Mouse (Mus musculus) cerebellum, adult 18-20 months (tissue): Measurements from ENCODE around the gene Slc28a3.

Experiments
- DNase-seq, 2 experiments: peaks; one replicate each; pipeline ENCODE4 v3.0.0; 2021

The Slc28a3 gene

GRCm38 (mm10) chr13:58521331-58522030, 89.2 kb downstream of the Slc28a3 start:
- DNase-seq = no peak

GRCm38 (mm10) chr13:58520580-58521330, 89.9 kb downstream of the Slc28a3 start:
- no peak for DNase-seq

DNA sequence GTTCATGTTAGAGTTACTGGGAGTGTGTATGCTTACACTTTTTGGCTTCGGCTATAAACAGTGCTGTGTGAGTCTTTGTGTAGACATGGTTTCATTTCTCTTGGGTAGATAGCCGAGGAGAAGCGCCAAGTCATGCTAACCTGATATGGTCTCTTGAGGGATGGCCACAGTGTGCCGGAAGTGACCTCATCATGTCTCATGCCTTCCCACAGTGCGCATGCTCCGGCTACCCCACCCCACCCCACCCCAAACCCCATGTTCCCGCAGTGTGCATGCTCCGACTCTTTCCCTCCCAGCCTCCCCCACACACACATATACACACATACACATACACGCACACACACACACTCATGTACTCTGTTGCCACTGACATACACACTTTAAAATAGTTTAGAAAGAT, 90.6 kb downstream of the Slc28a3 start:
- DNase-seq = no peak

GRCm38 (mm10) chr13:58516277-58516676, 94.4 kb downstream of the Slc28a3 start:
- no peak for DNase-seq

GRCm38 (mm10) chr13:58515635-58516034, 95.0 kb downstream of the Slc28a3 start:
- DNase-seq = no peak

- DNase-seq = peak in 1 of 2 experiments; percentile 9
Observed at GRCm38 (mm10) chr13:58514147-58514727, 96.4 kb downstream of the Slc28a3 start.

DNA sequence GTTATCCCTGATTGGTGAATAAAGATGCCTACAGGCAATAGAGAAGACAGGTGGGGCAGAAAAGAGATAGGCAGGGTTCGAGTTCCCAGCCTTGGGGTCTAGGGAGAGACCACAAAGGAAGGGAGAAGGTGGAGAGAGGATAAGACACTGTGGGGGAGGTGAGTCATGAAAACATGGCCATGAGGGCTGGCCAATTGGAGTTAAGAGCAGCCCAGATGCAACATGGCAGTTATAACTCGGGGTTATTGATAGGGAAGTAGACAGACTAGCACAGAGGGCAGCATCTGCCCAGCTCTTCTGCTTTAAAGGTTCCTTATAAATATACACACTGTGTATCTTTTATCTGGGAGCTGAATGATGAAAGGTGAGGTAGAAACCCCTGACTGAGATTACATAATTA, 98.8 kb downstream of the Slc28a3 start:
- no peak for DNase-seq

- DNase-seq = no peak
Observed at GRCm38 (mm10) chr13:58511248-58511647, 99.4 kb downstream of the Slc28a3 start.

DNA sequence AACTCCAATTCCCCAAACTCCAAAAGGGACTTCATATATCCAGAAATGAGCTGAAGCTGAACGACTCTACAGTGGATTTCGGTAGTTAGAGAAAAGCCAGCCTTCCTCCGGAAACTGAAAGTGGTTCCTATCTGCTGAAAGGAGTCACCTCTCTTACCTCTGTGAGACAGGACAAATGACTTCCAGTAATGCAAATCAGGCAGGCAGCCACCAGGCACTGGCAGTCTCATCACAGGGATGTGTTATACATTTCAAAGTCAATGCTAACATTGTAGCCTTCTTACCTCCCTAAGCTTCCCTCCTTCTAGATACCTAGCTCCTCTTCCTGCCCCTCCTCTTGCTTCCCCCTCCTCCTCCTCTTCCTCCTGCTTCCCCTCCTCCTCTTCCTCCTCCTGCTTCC, 101.4 kb downstream of the Slc28a3 start:
- no peak for DNase-seq

DNA sequence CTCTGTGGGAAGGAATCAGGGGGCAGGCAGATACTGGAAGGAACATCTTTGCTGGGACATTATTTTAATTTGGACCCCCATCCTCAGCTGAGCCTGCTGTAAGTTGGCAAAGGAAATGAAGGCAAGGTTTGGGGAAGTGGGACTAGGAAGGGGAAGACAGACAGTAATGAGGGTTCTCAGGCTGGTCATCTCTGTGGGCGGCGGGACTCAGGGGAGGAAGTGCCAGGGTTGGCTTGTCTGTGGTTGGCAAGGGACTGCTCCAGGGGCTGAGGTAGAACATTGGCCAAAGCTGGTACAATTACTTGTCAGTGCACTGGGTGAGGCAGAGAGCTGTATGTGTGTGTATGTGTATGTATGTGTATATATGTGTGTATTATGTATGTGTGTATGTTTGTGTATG, 107.1 kb downstream of the Slc28a3 start:
- DNase-seq = no peak

- no peak for DNase-seq
Observed at GRCm38 (mm10) chr13:58497809-58498208, 112.9 kb downstream of the Slc28a3 start.
